Mouse (Mus musculus) layer of hippocampus, adult 9-10 months (tissue): Measurements from ENCODE around the gene Ogfrl1.
"Not testable (repeated sequence)": the region's sequence is repeated elsewhere in the genome, so short reads cannot be mapped to it uniquely, and the experiment has no call there.

Experiments used
- DNase-seq: peaks from one replicate; pipeline ENCODE4 v3.0.0; 2022; ENCODE audit warnings: low spot score

Ogfrl1 gene

DNA sequence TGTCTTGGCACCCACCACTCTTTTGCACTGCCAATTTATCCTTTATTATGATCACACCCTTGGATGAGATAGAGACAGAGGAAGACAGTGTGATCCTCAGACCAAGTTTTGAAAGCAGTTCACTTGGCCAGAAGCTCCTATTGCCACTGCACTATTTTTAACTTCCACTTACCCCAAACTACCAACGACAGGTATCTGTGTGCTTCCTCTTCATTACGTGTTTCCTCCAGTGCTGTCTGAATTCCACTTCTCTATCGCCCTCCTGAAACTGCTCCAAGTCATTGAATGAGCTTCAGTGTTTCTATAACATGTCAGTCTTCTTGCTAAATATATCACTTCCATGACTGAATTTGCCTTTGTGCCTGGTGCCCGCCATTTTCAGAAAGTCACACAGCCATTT lies at the start of gene Ogfrl1:
Gene Ogfrl1 (minus strand): TSS at position 150 of the 400 bp plus-strand sequence.
- no peak for DNase-seq

DNA sequence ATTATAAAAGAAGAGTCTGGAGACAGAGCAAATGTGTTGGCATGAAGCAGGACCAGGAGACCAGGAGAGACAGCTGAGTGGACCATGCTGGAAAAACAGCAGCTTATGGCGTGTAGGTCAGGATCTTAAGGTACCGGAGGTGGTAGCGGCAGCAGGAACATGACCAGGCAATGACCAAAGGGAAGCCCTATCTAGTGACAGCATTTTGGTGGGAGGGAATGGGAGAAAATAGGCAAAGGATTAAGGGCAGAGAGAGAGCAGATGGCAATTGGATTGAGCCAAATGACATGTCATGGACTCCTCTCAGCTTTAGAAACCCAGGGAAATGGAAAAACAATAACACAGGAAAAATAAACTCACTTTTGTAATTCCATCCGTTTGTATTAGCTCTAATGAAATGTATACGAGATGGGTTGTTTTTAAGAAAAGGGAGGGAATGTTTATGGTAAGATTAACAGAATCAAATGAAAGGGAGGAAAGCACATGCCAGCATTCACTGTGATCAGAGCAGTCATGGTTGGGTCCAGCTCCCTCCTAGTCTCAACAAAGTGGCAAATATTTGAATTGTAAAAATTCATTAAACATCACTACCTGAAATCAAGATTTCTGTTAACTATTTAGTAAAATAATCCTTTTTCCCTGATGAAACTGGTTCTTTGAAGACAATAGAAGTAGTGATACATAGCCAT lies 48.3 kb upstream of the Ogfrl1 start:
- DNase-seq, result no peak

DNA sequence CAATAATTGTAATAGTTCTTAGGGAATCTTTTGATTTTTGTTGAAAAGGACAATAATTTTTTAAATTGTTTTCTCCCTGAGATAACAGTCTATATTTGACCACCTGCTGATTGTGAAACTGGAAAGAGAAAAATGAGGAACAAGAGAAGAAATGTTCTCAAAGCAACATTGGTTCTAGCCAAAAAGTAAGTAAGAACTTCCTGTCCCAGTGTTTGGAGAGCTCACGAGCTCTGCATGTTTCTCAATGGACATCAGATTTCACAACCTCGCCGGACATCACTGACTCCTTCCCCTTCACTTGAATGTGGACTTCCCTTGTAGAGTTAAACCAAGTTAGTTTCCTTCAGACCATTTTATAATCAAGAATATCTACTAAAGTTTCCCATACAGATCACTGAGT lies 36.0 kb upstream of the Ogfrl1 start:
- peak; percentile 37 for DNase-seq

DNA sequence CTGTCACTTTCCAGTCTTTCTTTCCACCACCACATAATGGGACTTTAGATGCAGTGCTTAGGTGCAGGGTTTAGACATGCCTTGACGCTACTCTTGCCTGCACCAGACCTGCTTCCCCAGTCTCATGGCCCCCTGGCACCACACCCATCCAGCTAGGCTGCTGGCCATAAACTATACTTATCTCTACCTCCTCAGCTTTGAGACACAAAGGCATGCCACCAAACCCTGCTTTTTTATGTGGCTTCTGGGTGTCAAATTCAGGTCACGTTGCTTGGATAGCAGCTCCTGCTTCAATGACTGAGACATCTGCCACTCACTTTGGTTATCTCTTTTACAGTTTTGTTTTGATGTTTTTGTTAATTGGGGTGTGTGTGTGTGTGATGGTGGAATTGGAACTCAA lies 28.9 kb upstream of the Ogfrl1 start:
- no peak for DNase-seq

DNA sequence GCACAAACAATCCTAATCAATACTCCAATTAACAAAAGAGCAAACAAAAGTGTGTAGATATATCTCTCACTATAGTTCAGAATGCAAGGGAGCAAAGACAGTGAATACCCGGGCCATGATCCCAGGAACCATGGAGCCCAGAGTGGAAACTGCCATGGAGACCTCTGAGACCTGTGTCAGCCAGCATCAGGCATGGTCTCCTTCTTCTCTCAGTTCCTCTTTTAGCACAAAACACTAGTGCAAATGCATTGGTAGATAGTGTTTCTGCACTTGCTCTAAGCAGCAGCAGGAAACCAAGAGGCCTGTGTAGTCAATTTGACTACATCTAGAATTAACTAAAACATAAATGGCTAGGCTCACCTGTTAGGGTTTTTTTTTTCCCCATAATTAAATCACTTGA lies 21.4 kb upstream of the Ogfrl1 start:
- DNase-seq, result no peak

DNA sequence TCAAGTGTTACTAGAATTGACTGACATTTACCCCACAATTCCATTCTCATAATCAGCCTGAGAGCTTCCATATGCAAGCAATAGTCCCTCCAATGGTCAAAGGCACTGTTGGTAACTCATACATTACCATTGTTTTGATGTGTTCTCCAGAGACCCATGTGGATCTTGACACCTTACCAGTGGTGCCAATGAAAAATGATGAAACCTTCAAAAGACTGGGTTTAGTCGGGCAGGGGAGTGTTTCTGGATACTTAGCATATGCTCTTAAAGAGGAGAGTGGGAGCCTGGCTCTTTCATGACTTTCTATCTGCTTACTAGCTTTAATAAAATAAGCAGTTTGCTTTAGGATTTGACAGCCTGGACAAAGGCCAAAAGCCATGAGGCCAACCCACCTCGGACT lies 20.5 kb upstream of the Ogfrl1 start:
- DNase-seq, result no peak

DNA sequence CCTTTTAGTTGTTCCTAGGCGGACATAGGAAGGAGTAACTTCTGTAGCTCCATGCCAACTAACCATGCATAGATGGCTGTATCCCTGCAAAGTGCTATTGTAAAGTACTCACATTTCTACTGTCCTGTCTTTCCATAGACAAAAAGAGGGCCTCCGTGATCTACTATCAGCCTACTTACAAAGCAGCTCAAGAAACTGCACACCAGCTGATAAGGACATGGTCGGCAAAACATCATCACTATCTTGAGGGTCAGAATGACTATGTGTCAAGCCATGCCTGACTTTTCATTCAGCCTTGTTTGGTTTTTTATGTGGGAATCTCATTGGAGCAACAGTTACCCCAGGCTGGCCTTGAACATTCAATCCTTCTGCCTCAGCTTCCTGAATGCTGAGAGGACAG lies 20.0 kb upstream of the Ogfrl1 start:
- DNase-seq, result no peak

DNA sequence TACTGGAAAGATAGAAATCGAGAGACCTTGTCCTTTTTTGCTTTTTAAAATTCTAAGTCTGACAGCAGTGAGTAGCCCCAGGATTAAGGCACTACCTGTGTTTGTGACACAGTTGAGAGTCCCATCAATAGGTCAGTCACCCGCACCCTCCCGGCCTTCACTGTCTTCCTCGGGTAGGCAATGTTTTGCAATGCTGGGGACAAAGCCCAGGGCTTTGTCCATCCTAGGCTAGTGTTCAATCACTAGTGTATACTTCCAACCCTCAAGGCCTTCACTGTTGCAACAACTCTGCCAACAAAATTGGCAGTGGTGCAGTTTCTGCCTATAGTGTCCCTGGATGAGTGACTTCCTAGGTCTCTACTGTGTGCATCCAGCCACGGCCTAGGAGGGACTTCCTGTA lies 14.0 kb upstream of the Ogfrl1 start:
- no peak for DNase-seq

DNA sequence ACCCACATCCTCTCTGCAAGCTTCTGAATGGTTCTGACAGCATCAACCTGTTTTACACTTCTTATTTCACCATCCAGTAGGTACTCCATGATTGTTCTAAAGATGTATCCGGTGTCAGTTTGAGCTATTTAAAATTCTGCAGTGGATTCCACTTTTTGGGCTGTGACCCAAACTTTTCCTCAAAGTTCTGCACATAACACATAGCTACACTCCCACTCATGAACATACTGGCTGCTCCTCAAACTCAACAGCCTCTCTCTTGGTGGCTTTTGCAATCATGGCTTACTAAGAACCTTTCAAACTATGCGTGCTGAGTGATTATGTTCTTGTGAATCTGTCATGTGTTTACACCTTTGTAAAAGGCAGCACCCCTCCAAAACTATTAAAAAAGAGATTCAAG lies 12.4 kb upstream of the Ogfrl1 start:
- DNase-seq, result no peak

DNA sequence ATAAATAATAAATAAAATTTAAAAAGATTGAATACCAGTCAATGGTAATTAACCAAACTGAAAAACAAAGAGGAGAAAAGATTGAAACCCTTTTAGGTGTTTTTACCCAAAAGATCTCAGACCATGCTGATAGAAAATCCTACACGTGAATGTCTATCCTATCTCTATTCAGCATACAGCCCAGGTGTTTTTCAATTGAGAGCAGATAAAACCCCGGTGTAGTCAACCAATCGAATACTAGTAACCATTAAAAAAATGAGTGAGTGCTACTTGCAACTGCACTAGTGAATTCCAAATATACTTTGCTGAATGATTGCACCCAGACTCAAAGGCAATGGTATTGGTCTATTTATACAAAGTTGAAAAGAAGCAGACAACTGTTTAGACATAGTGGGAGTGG lies 4.8 kb upstream of the Ogfrl1 start:
- no peak for DNase-seq

DNA sequence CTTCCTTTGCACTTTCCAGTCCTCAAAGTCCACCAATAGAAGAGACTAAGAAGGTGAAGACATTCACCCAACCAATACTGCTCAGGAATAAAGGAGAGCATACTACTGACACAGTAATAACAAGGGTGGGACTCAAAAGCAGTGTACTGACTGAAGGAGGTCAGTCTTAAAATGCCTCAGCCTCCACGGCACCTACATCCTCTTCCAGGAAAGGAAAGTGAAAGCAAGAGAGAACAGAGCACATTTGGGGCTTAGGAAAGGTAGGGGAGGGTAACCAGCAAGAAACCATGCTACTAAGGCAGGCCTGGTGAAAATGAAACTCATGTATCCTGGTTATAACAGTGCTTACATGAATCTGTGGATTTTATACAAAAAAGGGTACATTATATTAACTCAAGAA lies 2.0 kb upstream of the Ogfrl1 start:
- DNase-seq, result no peak

DNA sequence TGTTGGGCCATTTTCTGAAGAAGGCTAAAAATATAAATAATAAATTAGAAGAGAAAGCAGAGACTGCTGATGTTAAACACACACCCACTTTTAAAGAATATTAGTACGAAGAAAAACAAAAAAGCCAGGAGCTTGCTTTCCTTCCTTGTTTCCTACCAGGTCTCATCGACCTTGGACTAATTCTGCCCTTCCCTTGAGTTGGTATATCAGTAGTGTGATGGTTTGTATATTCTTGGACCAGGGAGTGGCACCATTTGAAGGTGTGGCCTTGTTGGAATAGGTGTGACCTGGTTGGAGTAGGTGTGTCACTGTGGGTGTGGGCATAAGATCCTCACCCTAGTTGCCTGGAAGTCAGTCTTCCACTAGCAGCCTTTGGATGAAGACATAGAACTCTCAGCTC lies 3.2 kb downstream of the Ogfrl1 start:
- not testable (repeated sequence) for DNase-seq

DNA sequence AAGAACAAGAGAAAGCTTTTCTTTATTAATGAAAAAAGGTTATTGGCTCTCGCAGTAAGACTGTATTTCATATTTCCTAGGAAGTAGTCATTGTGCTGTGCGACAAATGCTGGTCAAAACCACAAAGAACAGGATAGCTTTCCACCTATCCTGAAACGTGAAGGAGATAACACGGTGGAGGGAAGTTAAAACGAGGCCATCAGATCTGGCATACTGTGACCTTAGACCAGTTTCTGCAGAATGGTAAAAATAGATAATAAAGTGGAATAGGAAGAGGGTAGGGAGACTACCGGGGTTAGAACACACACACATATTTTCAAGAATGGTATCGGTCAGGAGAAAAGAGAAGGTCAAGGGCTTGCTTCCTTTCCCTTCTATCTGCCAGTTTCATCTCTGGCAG lies 5.8 kb downstream of the Ogfrl1 start:
- no peak for DNase-seq

DNA sequence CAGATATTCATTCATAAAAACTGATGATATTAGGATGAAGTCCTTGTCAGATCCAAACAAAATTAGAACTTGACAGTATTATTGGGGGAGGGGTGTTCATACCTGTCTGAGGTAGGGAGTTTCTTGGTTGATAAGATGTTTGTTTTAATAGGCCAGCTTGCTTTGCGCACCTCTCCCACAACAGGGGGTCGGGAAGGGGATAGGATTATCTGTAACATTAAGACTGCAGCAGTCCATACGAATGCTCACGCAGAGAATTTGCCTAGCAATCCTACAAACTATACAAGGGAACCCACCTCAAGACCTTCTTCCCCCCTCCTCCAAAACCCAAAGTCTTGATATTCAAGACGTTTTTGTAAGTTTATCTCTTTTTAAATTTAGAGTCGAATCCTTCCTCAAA lies 13.2 kb downstream of the Ogfrl1 start:
- no peak for DNase-seq

DNA sequence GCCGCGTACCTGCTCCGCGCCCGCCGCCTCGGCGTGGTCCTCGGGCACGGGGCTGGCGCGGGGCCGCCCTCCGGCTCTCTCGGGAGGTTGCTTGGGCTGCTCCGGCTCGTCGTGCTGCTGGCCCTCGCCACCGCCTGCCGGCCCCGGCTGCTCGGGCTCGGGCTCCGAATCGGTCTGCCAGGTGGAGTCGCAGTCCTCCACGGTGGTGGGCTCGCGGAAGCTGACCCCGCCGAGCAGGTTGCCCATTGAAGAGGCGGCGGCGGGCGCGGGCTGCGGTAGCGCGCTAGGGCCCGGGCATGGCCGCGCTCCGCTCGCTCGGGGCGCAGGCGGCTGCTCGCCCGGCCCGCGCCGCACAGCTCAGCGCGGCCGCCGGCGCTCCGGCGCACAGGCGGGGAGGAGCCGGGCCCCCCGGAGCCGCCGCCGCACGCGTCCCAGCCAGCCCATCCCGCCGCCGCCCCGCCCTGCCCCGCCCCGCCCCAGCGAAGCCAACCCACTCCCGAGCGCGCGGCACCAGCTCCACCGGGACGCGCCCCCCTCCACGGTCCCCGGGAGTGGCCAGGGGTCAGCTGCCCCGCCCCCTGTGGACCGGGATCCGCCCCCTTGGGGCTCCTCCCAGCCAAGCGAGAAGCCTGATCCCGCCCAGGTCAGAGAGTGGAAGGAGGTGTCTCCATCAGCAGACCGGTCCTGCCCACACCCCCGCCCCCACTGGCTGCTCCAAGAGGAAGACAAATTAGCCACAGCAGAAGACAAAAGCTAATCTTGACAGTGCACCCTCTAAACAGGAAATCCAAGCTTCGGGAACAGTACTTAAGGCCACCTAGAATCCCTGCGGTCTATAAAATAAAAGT lies 14.5 kb downstream of the Ogfrl1 start:
- DNase-seq, result peak; percentile 83

DNA sequence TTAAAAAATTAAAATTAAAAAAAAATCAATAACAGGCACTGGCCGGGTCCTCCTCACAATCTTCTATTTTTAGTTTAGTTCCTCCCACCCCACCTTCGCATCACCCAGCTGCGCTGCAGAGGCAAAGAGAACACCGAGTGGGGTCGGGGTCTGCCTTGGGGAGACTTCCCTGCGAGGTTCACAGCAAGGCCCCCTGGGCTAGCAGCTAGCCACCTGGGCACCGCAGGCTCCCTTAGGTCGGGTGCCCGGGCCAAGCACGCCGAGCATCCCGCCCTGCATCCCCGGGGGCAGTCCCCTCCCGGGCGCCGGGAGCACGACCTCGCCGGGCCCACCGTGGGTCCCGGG lies 15.1 kb downstream of the Ogfrl1 start:
- no peak for DNase-seq

DNA sequence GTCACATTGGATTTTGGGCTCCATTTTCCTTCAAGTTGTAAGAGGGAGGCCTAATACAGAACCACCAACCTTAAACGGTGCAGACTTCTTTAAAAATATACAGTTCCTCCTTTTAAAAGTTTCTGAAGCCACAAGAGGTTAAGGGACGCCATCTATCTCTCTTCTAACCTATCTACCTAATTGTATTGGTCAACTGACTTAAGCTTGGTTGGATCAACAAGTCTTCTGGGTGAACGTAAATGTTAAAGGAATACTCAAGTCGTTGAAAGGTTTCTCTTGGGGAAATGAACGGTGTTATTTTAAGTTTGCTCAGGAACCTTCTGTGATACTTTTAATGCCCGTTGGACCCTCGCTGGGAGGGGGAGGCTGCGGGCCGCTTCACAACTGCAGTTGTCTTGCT lies 15.5 kb downstream of the Ogfrl1 start:
- no peak for DNase-seq

DNA sequence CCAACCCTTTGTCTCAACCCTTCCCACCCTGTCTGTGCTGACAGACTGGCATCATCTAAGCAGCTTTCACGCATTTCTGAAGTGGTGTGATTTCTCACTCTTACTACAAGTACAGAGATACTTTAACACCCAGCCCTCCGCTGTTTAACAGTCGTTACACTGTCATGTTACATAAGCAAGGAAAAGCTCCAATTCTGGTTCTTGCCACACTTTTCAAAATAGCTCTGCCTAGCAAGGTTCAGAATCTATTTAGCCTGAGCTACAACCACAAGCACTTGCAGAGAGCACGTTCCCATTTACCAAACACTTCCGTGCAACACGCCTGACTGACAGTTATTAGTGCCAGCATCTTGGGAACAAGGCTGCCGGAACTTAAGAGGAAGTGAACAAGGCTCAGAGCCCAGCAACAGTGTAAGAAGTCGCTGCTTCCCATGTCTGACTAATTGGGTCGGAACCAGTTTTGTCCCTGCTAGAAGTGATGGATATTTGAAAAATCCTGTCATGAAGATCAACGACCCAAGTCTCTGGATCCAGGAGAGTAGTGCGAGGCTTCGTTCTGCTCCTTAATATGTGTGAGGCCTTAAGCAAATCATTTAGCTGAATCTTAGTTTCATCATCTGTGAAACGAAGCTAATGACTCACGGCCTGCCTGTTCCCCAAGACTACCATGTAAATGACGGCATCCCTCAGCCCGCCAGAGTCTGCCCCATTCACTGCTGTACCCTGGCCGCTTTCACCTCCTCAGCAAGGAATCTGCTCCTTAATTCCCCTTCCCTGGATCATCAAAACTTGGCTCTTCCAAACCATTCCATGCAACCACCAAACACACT lies 17.4 kb downstream of the Ogfrl1 start:
- DNase-seq, result no peak

DNA sequence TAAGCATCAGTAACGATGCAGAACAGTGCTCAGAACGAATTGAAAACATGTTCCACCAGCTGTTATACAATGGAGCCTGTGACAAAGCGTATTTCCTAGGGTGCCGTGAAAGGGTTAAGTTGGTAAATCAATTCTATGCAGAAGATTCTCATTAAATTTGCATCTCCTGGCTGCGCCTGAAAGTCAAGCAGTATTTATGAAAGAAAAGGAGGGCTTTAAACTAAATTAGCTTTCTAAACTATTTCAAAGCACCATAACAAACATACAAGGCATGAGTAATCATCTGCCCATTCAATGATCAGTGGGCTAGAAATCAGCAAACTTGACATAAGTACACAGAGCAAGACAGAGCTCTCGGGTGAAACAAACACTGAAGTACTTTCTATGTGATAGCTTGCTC lies 18.3 kb downstream of the Ogfrl1 start:
- DNase-seq, result no peak

DNA sequence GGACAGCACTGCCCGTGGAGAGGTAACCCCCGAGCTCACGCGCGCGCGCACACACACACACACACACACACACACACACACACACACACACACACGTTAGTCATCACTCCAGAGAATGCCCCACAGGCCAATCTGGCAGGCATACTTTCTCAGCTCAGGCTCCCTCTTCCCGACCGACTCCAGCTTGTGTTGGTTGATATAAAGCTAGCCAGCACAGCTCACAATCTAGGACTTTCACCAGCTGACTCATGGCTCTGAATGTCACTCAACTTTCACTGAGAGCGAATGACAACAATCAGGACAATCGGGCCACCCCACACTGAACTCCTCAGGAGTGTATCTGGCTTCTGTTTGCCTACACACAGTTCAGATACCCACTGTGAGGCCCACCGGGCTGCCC lies 20.0 kb downstream of the Ogfrl1 start:
- DNase-seq, result no peak

DNA sequence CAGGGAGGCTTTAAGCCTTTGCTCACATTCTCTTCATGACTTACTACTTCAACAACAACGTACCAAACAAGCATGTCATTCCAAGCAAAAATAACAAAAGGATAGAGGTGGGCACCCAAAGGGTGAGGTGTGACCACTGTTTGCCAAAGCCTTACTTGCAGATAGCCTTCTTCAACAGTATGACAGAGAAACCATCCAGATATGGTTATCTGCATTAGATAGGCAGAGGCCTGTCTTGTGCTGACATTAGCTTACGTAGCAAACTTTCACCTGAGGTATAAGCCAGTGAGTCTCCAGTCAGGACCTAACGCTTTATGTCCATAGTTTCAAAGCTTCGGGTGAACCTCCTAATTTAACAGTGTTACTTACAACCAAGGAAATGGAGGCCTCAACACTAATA lies 23.4 kb downstream of the Ogfrl1 start:
- no peak for DNase-seq

DNA sequence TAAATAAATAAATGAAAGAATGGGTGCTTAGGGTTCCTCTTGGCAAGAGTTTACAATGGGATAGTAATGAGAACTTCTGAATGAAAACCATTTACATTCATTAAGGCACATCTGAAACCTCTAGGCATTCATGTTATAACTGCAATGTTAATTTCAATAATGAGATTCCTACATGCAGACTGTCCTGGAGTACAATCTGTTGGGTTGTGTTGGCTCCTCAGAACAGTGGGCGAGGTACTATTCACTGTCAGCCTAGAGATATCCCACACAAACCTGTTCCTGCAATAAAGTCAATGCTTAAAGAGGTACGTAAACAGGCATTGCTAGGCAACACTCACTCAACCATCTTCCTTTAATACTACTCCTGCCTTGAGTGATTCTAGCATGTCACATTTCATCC lies 32.0 kb downstream of the Ogfrl1 start:
- DNase-seq, result no peak

DNA sequence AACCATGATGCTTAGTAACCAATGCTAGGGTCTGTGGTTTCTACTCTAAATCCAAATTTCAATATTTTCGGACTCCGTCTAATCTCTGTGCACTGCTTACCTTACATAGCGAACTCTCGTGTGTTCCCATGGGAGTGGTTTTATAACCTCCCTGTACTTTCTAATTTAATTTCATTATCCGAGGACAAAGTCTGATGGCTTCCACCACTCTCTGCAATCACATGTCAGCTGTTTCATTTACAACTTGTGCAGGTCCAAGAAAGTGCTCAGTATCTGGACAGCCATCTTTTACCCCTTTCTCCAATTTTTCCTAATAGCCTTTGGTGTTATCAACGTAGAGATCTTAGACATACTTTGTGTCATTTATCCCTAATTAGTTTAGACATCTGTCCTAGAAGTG lies 44.7 kb downstream of the Ogfrl1 start:
- DNase-seq, result no peak
